Mouse (Mus musculus): ENCODE data around the gene Gm48552. TPM values are rescaled to one million over a fixed set of nuclear protein-coding genes. Genes with fewer than 3 reads are reported as not detected.

Gm48552 gene
- polyA plus RNA-seq, 1 experiment = not detected

DNA sequence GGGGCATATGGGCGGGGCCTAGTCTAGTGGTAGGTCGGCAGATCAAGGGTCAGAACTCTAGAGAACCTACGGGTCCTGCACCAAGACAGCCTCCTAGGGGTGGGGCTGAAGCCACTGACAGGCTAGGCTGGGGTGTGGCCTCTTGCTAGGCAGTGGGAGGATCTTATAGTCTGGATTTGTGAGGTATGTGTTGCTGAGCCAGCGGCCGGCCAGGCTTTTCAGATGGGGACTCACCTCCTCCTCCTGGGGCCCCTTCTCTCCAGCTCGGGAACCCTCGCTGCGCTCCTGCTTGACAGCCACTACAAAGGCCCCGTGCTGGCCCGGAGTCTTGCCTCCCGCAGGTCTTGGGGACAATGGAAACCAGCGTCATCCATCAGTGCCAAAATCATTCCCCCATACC, 39.7 kb upstream of the Gm48552 start:
- Histone ChIP-seq H3K4me1 (ENCODE audit: control insufficient read depth, insufficient read depth, low read length) (peaks cover 5% of the 10 kb centered on the region), H3K27ac (ENCODE audit: control insufficient read depth, insufficient read depth, low read depth, low read length, poor library complexity) (no peak overlapping the region; the same call in 1 of the 2 replicates), H3K4me3 (replicated peaks; ENCODE audit: control insufficient read depth, low read depth, low read length) (peak overlapping the region; percentile 84)
- 21% methylated on average over 12 of the region's 12 CpGs for WGBS
- TF ChIP-seq POLR2A (IDR thresholded peaks at IDR 0.05; ENCODE audit: borderline replicate concordance, control insufficient read depth, low read depth, low read length) (no peak), CTCF (IDR thresholded peaks at IDR 0.05; ENCODE audit: control insufficient read depth, insufficient read depth, low read length) (no peak)

DNA sequence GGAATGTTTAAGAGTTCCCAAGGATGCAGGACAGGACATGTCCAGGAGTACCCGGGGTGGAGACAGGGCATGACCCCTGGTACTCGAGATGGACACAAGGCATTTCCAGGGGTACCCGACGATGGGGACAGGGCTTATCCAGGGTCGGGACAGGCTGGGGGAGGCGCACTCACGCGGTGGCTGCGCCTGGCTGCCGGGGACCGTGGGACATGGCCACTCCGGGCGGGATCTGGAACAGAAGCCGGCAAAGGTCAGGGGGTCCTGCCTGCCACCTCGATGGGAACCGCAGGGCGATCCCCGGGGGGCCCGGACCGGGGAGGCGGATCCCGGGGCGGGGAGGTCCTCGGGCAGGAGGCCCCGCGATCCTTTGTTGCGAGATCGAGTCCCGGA, 38.8 kb upstream of the Gm48552 start:
- peak overlapping the region; percentile 66 for H3K27ac ChIP-seq (ENCODE audit: control insufficient read depth, insufficient read depth, low read depth, low read length, poor library complexity)
- H3K4me3 ChIP-seq (replicated peaks; ENCODE audit: control insufficient read depth, low read depth, low read length) = peak overlapping the region; percentile 84
- peaks cover 4% of the 10 kb centered on the region for H3K4me1 ChIP-seq (ENCODE audit: control insufficient read depth, insufficient read depth, low read length)
- under 1% methylated on average over 29 of the region's 29 CpGs for WGBS
- TF ChIP-seq CTCF (IDR thresholded peaks at IDR 0.05; ENCODE audit: control insufficient read depth, insufficient read depth, low read length) (no peak), POLR2A (IDR thresholded peaks at IDR 0.05; ENCODE audit: borderline replicate concordance, control insufficient read depth, low read depth, low read length) (no peak)

DNA sequence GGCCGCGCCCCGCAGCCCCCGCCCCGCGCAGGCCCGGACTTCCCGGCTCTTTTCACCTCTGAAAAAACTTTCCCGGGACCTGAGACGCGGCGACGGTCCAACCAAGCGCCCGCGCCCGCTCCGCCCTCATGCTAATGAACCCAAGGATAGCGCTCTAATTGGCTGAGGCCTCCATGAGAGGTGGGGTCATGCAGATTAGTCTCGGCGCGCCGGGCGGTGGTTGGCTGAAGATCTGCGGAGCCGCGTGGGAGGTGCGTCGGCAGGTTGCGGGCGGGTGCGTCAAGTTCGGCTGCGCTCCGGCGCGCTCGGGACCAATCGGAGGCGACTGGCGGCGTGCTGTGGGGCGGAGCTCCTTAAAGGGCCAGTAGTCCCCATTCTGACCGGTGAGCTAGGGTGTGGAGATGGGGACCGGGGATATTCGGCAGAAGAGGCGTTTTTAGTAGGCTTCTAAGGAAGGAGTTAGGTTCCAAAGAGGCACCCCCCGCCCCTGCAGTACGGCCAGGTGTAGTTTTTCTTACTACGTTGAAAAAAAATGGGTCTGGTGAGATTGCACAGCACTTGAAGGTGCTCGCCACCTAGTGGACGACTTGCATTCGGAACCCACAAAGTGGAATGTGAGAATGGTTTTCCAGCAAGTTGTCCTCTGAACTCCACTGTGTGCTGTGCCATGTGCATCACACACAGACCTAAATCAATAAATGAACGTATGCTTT, 38.3 kb upstream of the Gm48552 start, which contains the start of gene Hmg20b:
Hmg20b (minus strand) TSS at position 130 of the 713 bp plus-strand sequence.
- Histone ChIP-seq H3K4me1 (ENCODE audit: control insufficient read depth, insufficient read depth, low read length) (peaks cover 4% of the 10 kb centered on the region; the same call in 1 of the 2 replicates), H3K27ac (ENCODE audit: control insufficient read depth, insufficient read depth, low read depth, low read length, poor library complexity) (peak within 1 kb of the TSS; percentile 79)
- under 1% methylated on average over 54 of the region's 54 CpGs for WGBS

DNA sequence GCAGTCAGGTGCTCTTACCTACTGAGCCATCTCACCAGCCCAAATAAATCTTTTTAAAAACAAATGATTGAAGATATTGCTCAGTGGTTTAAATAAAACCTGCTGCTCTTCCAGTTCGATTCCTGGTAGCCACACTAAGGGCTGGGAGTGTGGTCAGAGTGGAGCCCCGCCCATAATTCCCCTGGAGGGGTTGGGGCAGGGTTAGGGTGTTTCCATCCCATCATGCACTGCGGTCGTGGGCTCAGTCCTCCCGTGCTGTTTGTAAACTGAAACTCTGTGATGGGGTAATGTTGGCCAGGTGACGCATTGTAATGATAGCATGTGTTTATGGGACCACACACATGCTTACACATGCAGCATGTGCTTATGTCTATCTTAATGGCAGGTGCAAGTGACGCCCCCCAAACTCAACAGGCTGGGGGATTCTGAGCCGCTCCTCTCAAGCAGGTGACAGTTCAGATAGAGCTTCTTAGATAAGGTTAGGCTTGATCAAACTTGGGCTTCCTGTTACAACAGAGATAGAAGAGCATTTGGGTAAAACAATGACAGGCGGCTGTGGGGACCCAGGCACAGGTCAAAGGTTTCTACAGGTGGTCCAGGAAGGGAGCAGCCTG, 37.0 kb upstream of the Gm48552 start:
- 21% methylated on average over 9 of the region's 9 CpGs for WGBS
- no peak for TF ChIP-seq POLR2A (IDR thresholded peaks at IDR 0.05; ENCODE audit: borderline replicate concordance, control insufficient read depth, low read depth, low read length)
- no peak for TF ChIP-seq CTCF (IDR thresholded peaks at IDR 0.05; ENCODE audit: control insufficient read depth, insufficient read depth, low read length)
- peak overlapping the region; percentile 18 for H3K4me3 ChIP-seq (replicated peaks; ENCODE audit: control insufficient read depth, low read depth, low read length)
- H3K4me1 ChIP-seq (ENCODE audit: control insufficient read depth, insufficient read depth, low read length) = peaks cover 6% of the 10 kb centered on the region; the same call in 1 of the 2 replicates
- peak overlapping the region; percentile 54 for H3K27ac ChIP-seq (ENCODE audit: control insufficient read depth, insufficient read depth, low read depth, low read length, poor library complexity)

More for the DNA sequence above, 38.3 kb upstream of the Gm48552 start, which contains the start of gene Hmg20b:
- H3K4me3 ChIP-seq (replicated peaks; ENCODE audit: control insufficient read depth, low read depth, low read length) = peak within 1 kb of the TSS; percentile 84
- TF ChIP-seq CTCF (IDR thresholded peaks at IDR 0.05; ENCODE audit: control insufficient read depth, insufficient read depth, low read length) = peak; percentile 82
- no peak for TF ChIP-seq POLR2A (IDR thresholded peaks at IDR 0.05; ENCODE audit: borderline replicate concordance, control insufficient read depth, low read depth, low read length)

DNA sequence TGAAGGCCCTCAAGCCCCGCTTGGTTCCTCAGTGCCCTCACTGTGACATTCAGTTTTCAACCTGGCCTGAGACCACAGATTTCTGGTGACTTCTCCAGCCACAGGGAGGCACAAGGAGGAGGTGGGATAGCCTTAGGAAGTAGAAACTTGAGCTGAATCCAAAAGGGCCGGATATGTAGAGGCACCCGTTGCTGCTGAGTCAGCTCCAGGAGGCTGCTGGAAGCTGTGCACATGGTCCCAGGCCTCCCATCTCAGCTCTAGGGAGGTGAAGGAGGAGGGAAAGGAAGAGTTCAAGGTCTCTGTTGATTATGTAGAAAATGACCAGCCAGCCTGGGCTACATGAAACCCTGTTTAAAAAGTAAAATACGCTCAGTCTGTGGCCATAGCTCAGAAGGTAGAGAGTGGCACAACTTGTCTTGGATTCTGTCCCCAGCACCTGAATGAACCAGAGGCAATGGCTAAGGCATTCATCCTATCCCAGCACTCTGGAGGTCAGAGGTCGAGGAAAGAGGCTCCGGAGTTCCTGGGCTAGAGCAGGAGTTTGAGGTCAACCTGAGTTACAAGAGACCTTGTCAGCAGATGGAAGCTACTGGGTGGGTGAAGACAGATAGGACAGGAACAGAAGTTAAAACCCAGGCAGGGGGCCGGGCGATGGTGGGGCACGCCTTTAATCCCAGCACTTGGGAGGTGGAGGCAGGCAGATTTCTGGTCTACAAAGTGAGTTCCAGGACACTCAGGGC, 33.9 kb upstream of the Gm48552 start:
- H3K4me3 ChIP-seq (replicated peaks; ENCODE audit: control insufficient read depth, low read depth, low read length) = no peak overlapping the region
- peaks cover 5% of the 10 kb centered on the region; the same call in 1 of the 2 replicates for H3K4me1 ChIP-seq (ENCODE audit: control insufficient read depth, insufficient read depth, low read length)
- 65% methylated on average over 9 of the region's 9 CpGs for WGBS
- H3K27ac ChIP-seq (ENCODE audit: control insufficient read depth, insufficient read depth, low read depth, low read length, poor library complexity) = no peak overlapping the region
- no peak for TF ChIP-seq CTCF (IDR thresholded peaks at IDR 0.05; ENCODE audit: control insufficient read depth, insufficient read depth, low read length)
- no peak for TF ChIP-seq POLR2A (IDR thresholded peaks at IDR 0.05; ENCODE audit: borderline replicate concordance, control insufficient read depth, low read depth, low read length)

DNA sequence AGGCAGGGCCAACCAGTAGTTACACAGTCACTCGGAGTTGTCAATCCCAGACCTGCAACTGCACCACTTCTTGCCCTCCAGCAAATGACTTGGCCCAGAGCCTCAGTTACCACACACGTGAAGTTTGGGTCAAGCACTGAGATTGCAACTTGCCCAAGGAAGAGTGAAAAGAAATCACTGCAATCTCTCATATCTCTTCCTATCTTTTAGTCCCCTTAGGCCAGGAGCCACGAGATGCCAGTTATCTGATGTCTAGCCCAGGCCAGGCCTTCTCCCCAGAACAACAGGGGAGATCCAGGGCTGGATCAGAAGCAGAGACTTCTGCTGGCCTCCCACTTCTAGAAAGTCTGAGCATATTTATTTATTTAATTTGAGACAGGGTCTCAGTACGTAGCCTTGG, 33.3 kb upstream of the Gm48552 start:
- WGBS = 47% methylated on average over 4 of the region's 4 CpGs

DNA sequence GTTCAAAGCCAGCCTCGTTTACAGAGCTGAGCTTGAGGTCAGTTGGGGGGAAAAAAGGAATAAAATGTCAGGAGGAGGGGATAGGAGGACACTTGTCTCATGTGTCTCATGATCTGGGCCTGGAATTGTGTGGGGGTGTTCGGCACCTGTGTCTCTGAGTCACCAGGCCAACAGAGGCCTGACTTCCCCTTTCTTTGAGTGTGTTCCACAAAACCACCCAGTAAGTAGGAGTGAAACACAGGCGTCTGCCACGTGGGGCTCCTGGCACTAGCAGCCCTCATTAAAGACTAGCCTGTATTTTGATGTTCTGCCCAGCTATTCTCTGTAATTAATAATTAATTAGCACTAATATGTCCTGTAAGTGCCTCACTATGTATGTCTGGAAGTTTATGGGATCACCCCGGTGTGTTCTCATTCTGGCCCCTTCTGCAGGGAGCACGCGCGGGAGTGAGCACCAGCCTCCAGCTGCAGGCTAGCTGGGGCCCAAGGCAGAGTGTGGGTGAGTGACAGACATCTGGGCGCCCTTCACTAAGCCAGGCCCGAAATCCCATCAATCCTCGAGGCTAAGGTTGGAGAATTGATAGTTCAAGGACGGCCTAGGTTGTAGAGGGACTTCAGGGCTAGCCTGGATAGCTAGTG, 32.3 kb upstream of the Gm48552 start:
- WGBS = 6% methylated on average over 12 of the region's 12 CpGs
- peak overlapping the region; percentile 62 for H3K4me3 ChIP-seq (replicated peaks; ENCODE audit: control insufficient read depth, low read depth, low read length)
- H3K4me1 ChIP-seq (ENCODE audit: control insufficient read depth, insufficient read depth, low read length) = peaks cover 5% of the 10 kb centered on the region; the same call in 1 of the 2 replicates
- TF ChIP-seq POLR2A (IDR thresholded peaks at IDR 0.05; ENCODE audit: borderline replicate concordance, control insufficient read depth, low read depth, low read length) (peak; percentile 12; the same call in 1 of the 2 replicates), CTCF (IDR thresholded peaks at IDR 0.05; ENCODE audit: control insufficient read depth, insufficient read depth, low read length) (no peak)
- peak overlapping the region; percentile 86 for H3K27ac ChIP-seq (ENCODE audit: control insufficient read depth, insufficient read depth, low read depth, low read length, poor library complexity)

More for the DNA sequence above, 33.3 kb upstream of the Gm48552 start:
- no peak overlapping the region for H3K4me3 ChIP-seq (replicated peaks; ENCODE audit: control insufficient read depth, low read depth, low read length)
- peaks cover 5% of the 10 kb centered on the region; the same call in 1 of the 2 replicates for H3K4me1 ChIP-seq (ENCODE audit: control insufficient read depth, insufficient read depth, low read length)
- no peak overlapping the region for H3K27ac ChIP-seq (ENCODE audit: control insufficient read depth, insufficient read depth, low read depth, low read length, poor library complexity)
- no peak for TF ChIP-seq POLR2A (IDR thresholded peaks at IDR 0.05; ENCODE audit: borderline replicate concordance, control insufficient read depth, low read depth, low read length)
- no peak for TF ChIP-seq CTCF (IDR thresholded peaks at IDR 0.05; ENCODE audit: control insufficient read depth, insufficient read depth, low read length)

Data from bone marrow, adult 2 months (tissue).